Mouse (Mus musculus) kidney, postnatal 36 days (tissue): ENCODE results near the gene Gm47985.

Experiments used
- DNase-seq, 2 experiments: peaks; one replicate each; pipeline ENCODE4 v3.0.0; 2021 to 2022; ENCODE audit warnings: mixed read lengths in 2 of 2

The Gm47985 gene

GRCm38 (mm10) chr1:151223377-151223776 is 41.0 kb downstream of the Gm47985 start:
- no peak for DNase-seq

GRCm38 (mm10) chr1:151224536-151224935 is 42.2 kb downstream of the Gm47985 start:
- DNase-seq = peak in 1 of 2 experiments; percentile 42

GRCm38 (mm10) chr1:151227506-151227905 is 45.2 kb downstream of the Gm47985 start:
- DNase-seq = no peak

- no peak for DNase-seq
These were observed 46.1 kb downstream of the Gm47985 start for GRCm38 (mm10) chr1:151228320-151228989.

GRCm38 (mm10) chr1:151232346-151232745 is 50.0 kb downstream of the Gm47985 start:
- DNase-seq = peak; percentile 42 to 46

GRCm38 (mm10) chr1:151233756-151234155 is 51.4 kb downstream of the Gm47985 start:
- peak in 1 of 2 experiments; percentile 60 for DNase-seq
